Mouse (Mus musculus) layer of hippocampus, adult 11-12 months (tissue): ENCODE data around the gene Rmdn2.

Experiments
- DNase-seq: peaks from one replicate; pipeline ENCODE4 v3.0.0; 2022; ENCODE audit warnings: low spot score

Gene Rmdn2

GRCm38 (mm10) chr17:79705671-79706455, 94.2 kb downstream of the Rmdn2 start:
- no peak for DNase-seq

- no peak for DNase-seq
Observed at GRCm38 (mm10) chr17:79708168-79708567, 96.5 kb downstream of the Rmdn2 start.

GRCm38 (mm10) chr17:79709718-79710117, 98.1 kb downstream of the Rmdn2 start:
- no peak for DNase-seq

GRCm38 (mm10) chr17:79710246-79710842, 98.7 kb downstream of the Rmdn2 start:
- no peak for DNase-seq

GRCm38 (mm10) chr17:79711944-79712343, 100.3 kb downstream of the Rmdn2 start:
- DNase-seq, result no peak

- DNase-seq, result no peak
Observed at GRCm38 (mm10) chr17:79712536-79712935, 100.9 kb downstream of the Rmdn2 start.

- no peak for DNase-seq
Observed at GRCm38 (mm10) chr17:79713276-79713642, 101.6 kb downstream of the Rmdn2 start.

- no peak for DNase-seq
Observed at GRCm38 (mm10) chr17:79713643-79714367, 102.1 kb downstream of the Rmdn2 start.

GRCm38 (mm10) chr17:79714368-79714895, 102.8 kb downstream of the Rmdn2 start:
- DNase-seq, result no peak

- no peak for DNase-seq
Observed at GRCm38 (mm10) chr17:79714931-79715637, 103.4 kb downstream of the Rmdn2 start, which contains the start of gene Cyp1b1. Gene Cyp1b1, minus strand, starts transcription at chr17:79715061.

- DNase-seq, result peak; percentile 80
Observed at GRCm38 (mm10) chr17:79715649-79716143, 104.0 kb downstream of the Rmdn2 start.

GRCm38 (mm10) chr17:79720681-79721080, 109.0 kb downstream of the Rmdn2 start:
- no peak for DNase-seq

GRCm38 (mm10) chr17:79726613-79727012, 115.0 kb downstream of the Rmdn2 start:
- DNase-seq, result no peak

- no peak for DNase-seq
Observed at GRCm38 (mm10) chr17:79728053-79728584, 116.5 kb downstream of the Rmdn2 start.

- DNase-seq, result no peak
Observed at GRCm38 (mm10) chr17:79728585-79729503, 117.2 kb downstream of the Rmdn2 start.

GRCm38 (mm10) chr17:79730988-79731387, 119.3 kb downstream of the Rmdn2 start:
- DNase-seq, result no peak

GRCm38 (mm10) chr17:79733039-79733438, 121.4 kb downstream of the Rmdn2 start:
- no peak for DNase-seq

GRCm38 (mm10) chr17:79737598-79737997, 125.9 kb downstream of the Rmdn2 start:
- no peak for DNase-seq

- DNase-seq, result no peak
Observed at GRCm38 (mm10) chr17:79738847-79739498, 127.3 kb downstream of the Rmdn2 start.

- no peak for DNase-seq
Observed at GRCm38 (mm10) chr17:79742635-79743034, 131.0 kb downstream of the Rmdn2 start.
